Mouse (Mus musculus) CD4-positive, CD25-positive, alpha-beta regulatory T cell, adult 4 months (primary cell): ENCODE results near the gene Csf2rb. TPM values are rescaled to one million over a fixed set of nuclear protein-coding genes. Genes with fewer than 3 reads are reported as not detected.

Experiments used
- ATAC-seq: one replicate; pipeline ENCODE4 v1.8.0; 2017
- polyA plus RNA-seq, 2 experiments: library from polyadenylated mRNA; unstranded; fragments of 100-300 nt; shearing (Covaris generic); gene quantifications; one replicate each; pipeline ENCODE4 v1.2.1; 2017

The Csf2rb gene
- polyA plus RNA-seq, 2 experiments from 2014 or later, result 0.08 to 0.63 TPM

GRCm38 (mm10) chr15:78380208-78380607 is 54.7 kb downstream of the Csf2rb start:
- no peak for ATAC-seq

- no peak for ATAC-seq
Measured at GRCm38 (mm10) chr15:78380741-78381140, 55.2 kb downstream of the Csf2rb start.

GRCm38 (mm10) chr15:78382115-78382514 is 56.6 kb downstream of the Csf2rb start:
- no peak for ATAC-seq

GRCm38 (mm10) chr15:78383450-78384219 is 58.1 kb downstream of the Csf2rb start:
- ATAC-seq, result no peak

GRCm38 (mm10) chr15:78384220-78385116 is 58.9 kb downstream of the Csf2rb start:
- no peak for ATAC-seq

GRCm38 (mm10) chr15:78385564-78385963 is 60.0 kb downstream of the Csf2rb start:
- no peak for ATAC-seq

- peak; percentile 66 for ATAC-seq
Measured at GRCm38 (mm10) chr15:78390855-78391254, 65.3 kb downstream of the Csf2rb start.

- ATAC-seq, result no peak
Measured at GRCm38 (mm10) chr15:78395478-78395962, 70.0 kb downstream of the Csf2rb start, which contains the start of gene Tex33. TSS of gene Tex33 (minus strand) at chr15:78395912.

- ATAC-seq, result no peak
Measured at GRCm38 (mm10) chr15:78401345-78401744, 75.8 kb downstream of the Csf2rb start.

GRCm38 (mm10) chr15:78401921-78402320 is 76.4 kb downstream of the Csf2rb start:
- no peak for ATAC-seq

GRCm38 (mm10) chr15:78402423-78402822 is 76.9 kb downstream of the Csf2rb start:
- ATAC-seq, result no peak

- no peak for ATAC-seq
Measured at GRCm38 (mm10) chr15:78403301-78403741, 77.8 kb downstream of the Csf2rb start.

Other genes starting within 250 kb of the Csf2rb start
- gene Cacng2, start 205.7 kb upstream of the Csf2rb start, polyA plus RNA-seq, result not detected
- gene Ift27, start 151.6 kb upstream of the Csf2rb start, polyA plus RNA-seq, result 10 to 100 TPM; 56.6 to 59.4 TPM
- gene Pvalb, start 119.4 kb upstream of the Csf2rb start, polyA plus RNA-seq, result not detected
- 100 to 1,000 TPM; 175 to 188 TPM for gene Ncf4, start 81.0 kb upstream of the Csf2rb start, polyA plus RNA-seq
- gene Csf2rb2, start 20.0 kb upstream of the Csf2rb start, polyA plus RNA-seq, result under 1 TPM in 1 of 2 experiments, not detected in 1; 0.12 TPM
- not detected for gene Tex33, start 70.2 kb downstream of the Csf2rb start, polyA plus RNA-seq
- gene Tst, start 80.2 kb downstream of the Csf2rb start, polyA plus RNA-seq, result 1 to 10 TPM; 1.6 to 2.8 TPM
- gene Mpst, start 80.7 kb downstream of the Csf2rb start, polyA plus RNA-seq, result 1 to 10 TPM; 1.2 to 5.7 TPM
- 1 to 10 TPM; 5.1 to 5.5 TPM for gene Kctd17, start 102.8 kb downstream of the Csf2rb start, polyA plus RNA-seq
- not detected for gene Tmprss6, start 142.9 kb downstream of the Csf2rb start, polyA plus RNA-seq
- gene Il2rb, start 169.5 kb downstream of the Csf2rb start, polyA plus RNA-seq, result 100 to 1,000 TPM; 529 to 771 TPM
- gene C1qtnf6, start 205.7 kb downstream of the Csf2rb start, polyA plus RNA-seq, result 10 to 100 TPM; 10.2 to 14.3 TPM
- not detected for gene Sstr3, start 218.9 kb downstream of the Csf2rb start, polyA plus RNA-seq
- gene Rac2, start 247.0 kb downstream of the Csf2rb start, polyA plus RNA-seq, result 1,000 to 10,000 TPM; 2,983 to 4,093 TPM